Mouse (Mus musculus): Measurements from ENCODE around the gene Igsf9b. TPM values are rescaled to one million over a fixed set of nuclear protein-coding genes. Genes with fewer than 3 reads are reported as not detected.

Gene Igsf9b
- polyA plus RNA-seq, 1 experiment from 2014 or later = 3.6 TPM

DNA sequence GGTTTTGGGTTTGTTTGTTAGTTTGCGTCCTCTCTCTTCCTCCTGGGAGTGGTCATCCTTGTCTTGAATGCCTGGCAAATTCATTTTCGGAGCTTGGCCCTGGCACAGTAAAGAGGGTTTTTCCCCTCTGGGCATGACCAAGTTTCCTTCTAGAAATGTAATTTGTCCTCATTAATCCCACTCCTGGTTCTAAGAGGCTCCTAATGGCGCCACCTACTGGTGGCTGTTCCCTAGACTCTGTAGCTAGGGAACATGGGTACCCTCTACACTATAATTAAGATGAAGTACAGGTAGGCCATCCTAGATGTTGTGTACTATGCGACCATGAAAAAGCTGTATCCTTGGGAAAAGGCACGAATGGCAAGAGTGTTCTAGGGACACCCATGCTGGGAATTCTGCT lies 11.6 kb upstream of the Igsf9b start:
- Histone ChIP-seq H3K27ac (ENCODE audit: low read depth, low read length) (no peak overlapping the region), H3K4me3 (ENCODE audit: low read depth, low read length) (no peak overlapping the region), H3K36me3 (ENCODE audit: control insufficient read depth, insufficient read depth) (no peaks in the 10 kb centered on the region), H3K27me3 (replicated peaks; ENCODE audit: control insufficient read depth, insufficient read depth, low read length) (no peaks in the 10 kb centered on the region), H3K4me1 (replicated peaks; ENCODE audit: control insufficient read depth, insufficient read depth, low read length) (no peaks in the 10 kb centered on the region), H3K9me3 (ENCODE audit: control insufficient read depth) (no peaks in the 10 kb centered on the region), H3K9ac (ENCODE audit: low read depth, low read length) (no peak overlapping the region), H3K4me2 (replicated peaks; ENCODE audit: low read depth) (no peak overlapping the region)
- ATAC-seq = no peak
- 41% methylated on average over 5 of the region's 5 CpGs for WGBS
- peak; percentile 66 for TF ChIP-seq CTCF (IDR thresholded peaks at IDR 0.05; ENCODE audit: low read depth)

DNA sequence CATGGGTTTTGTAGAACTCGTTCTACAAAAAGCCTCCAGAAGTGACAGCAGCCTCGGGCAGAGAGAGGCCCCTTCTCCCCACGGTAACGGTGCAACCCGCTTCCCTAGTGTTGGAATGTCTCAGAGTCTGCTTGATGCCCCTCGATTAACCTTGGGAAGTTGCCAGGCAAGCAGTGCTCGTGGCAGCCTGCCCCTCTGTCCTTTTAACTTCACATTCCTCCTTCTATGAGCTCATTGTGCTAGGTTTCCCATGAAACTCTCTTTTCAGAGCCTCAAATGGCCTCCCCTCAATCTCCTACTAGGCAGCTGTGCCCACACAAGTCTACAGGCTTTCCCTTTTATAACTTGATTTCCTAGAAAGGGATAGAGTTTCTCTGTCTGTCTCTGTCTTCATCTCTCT lies 10.6 kb upstream of the Igsf9b start:
- ATAC-seq = no peak
- no peak overlapping the region for H3K27ac ChIP-seq (ENCODE audit: low read depth, low read length)
- H3K9ac ChIP-seq (ENCODE audit: low read depth, low read length) = no peak overlapping the region
- H3K27me3 ChIP-seq (replicated peaks; ENCODE audit: control insufficient read depth, insufficient read depth, low read length) = no peaks in the 10 kb centered on the region
- no peak for TF ChIP-seq CTCF (IDR thresholded peaks at IDR 0.05; ENCODE audit: low read depth)
- H3K4me1 ChIP-seq (replicated peaks; ENCODE audit: control insufficient read depth, insufficient read depth, low read length) = no peaks in the 10 kb centered on the region
- H3K36me3 ChIP-seq (ENCODE audit: control insufficient read depth, insufficient read depth) = no peaks in the 10 kb centered on the region
- H3K4me2 ChIP-seq (replicated peaks; ENCODE audit: low read depth) = no peak overlapping the region
- no peak overlapping the region for H3K4me3 ChIP-seq (ENCODE audit: low read depth, low read length)
- WGBS = 44% methylated on average over 7 of the region's 7 CpGs
- no peaks in the 10 kb centered on the region for H3K9me3 ChIP-seq (ENCODE audit: control insufficient read depth)

- H3K9ac ChIP-seq (ENCODE audit: low read depth, low read length) = no peak overlapping the region
- no peak for ATAC-seq
- no peaks in the 10 kb centered on the region for H3K36me3 ChIP-seq (ENCODE audit: control insufficient read depth, insufficient read depth)
- H3K27ac ChIP-seq (ENCODE audit: low read depth, low read length) = no peak overlapping the region
- 41% methylated on average over 7 of the region's 7 CpGs for WGBS
- H3K4me1 ChIP-seq (replicated peaks; ENCODE audit: control insufficient read depth, insufficient read depth, low read length) = no peaks in the 10 kb centered on the region
- TF ChIP-seq CTCF (IDR thresholded peaks at IDR 0.05; ENCODE audit: low read depth) = no peak
- H3K4me2 ChIP-seq (replicated peaks; ENCODE audit: low read depth) = no peak overlapping the region
- no peaks in the 10 kb centered on the region for H3K9me3 ChIP-seq (ENCODE audit: control insufficient read depth)
- H3K4me3 ChIP-seq (ENCODE audit: low read depth, low read length) = no peak overlapping the region
- H3K27me3 ChIP-seq (replicated peaks; ENCODE audit: control insufficient read depth, insufficient read depth, low read length) = no peaks in the 10 kb centered on the region
These were observed 9.3 kb upstream of the Igsf9b start for GRCm38 (mm10) chr9:27289543-27290308.

GRCm38 (mm10) chr9:27294380-27294779 lies 4.6 kb upstream of the Igsf9b start:
- H3K4me2 ChIP-seq (replicated peaks; ENCODE audit: low read depth) = no peak overlapping the region
- H3K36me3 ChIP-seq (ENCODE audit: control insufficient read depth, insufficient read depth) = no peaks in the 10 kb centered on the region
- no peak overlapping the region for H3K4me3 ChIP-seq (ENCODE audit: low read depth, low read length)
- no peaks in the 10 kb centered on the region for H3K9me3 ChIP-seq (ENCODE audit: control insufficient read depth)
- peaks cover 14% of the 10 kb centered on the region; the same call in 1 of the 2 replicates for H3K27me3 ChIP-seq (replicated peaks; ENCODE audit: control insufficient read depth, insufficient read depth, low read length)
- no peak for ATAC-seq
- TF ChIP-seq CTCF (IDR thresholded peaks at IDR 0.05; ENCODE audit: low read depth) = no peak
- WGBS = 71% methylated on average over 4 of the region's 4 CpGs
- no peak overlapping the region for H3K27ac ChIP-seq (ENCODE audit: low read depth, low read length)
- H3K4me1 ChIP-seq (replicated peaks; ENCODE audit: control insufficient read depth, insufficient read depth, low read length) = no peaks in the 10 kb centered on the region
- H3K9ac ChIP-seq (ENCODE audit: low read depth, low read length) = no peak overlapping the region

GRCm38 (mm10) chr9:27299286-27300187 lies 533 bp downstream of the Igsf9b start:
- Histone ChIP-seq H3K27me3 (replicated peaks; ENCODE audit: control insufficient read depth, insufficient read depth, low read length) (peaks cover 29% of the 10 kb centered on the region; the same call in 1 of the 2 replicates), H3K4me1 (replicated peaks; ENCODE audit: control insufficient read depth, insufficient read depth, low read length) (no peaks in the 10 kb centered on the region), H3K36me3 (ENCODE audit: control insufficient read depth, insufficient read depth) (no peaks in the 10 kb centered on the region), H3K9me3 (ENCODE audit: control insufficient read depth) (no peaks in the 10 kb centered on the region), H3K4me2 (replicated peaks; ENCODE audit: low read depth) (peak overlapping the region; percentile 93), H3K9ac (ENCODE audit: low read depth, low read length) (0 out of 2 replicates have a peak overlapping the region, but pooled peaks have one; percentile 31), H3K4me3 (ENCODE audit: low read depth, low read length) (peak overlapping the region; percentile 59), H3K27ac (ENCODE audit: low read depth, low read length) (no peak overlapping the region; the same call in 1 of the 2 replicates)
- under 1% methylated on average over 68 of the region's 68 CpGs for WGBS
- ATAC-seq = peak; percentile 17; the same call in 1 of the 2 replicates
- TF ChIP-seq CTCF (IDR thresholded peaks at IDR 0.05; ENCODE audit: low read depth) = no peak

DNA sequence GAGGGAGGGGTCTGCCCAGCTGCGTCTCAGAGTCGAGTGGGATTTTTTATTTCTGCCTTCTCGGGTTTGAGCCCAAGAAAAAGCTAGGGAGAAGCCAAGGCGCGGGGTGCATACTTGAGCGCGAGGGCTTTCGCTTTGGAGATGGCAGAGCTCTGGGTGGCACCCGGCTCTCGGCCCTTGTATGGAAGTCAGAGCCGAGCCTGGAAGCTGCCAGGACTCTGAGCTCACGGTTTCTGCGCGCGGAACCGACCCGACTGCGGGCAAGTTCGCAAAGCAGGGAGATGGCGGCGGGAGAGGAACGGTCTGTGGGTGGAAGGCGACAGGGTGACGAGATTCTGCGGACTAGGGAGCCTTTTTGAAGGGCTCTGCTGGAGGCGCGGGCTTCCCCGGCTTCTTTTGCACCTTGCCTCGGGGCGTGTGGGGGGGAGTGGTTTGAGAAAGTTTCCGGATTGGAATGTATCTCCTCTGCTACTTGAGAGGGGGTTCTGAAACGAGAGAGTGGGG lies 1.2 kb downstream of the Igsf9b start:
- no peak for TF ChIP-seq CTCF (IDR thresholded peaks at IDR 0.05; ENCODE audit: low read depth)
- H3K27me3 ChIP-seq (replicated peaks; ENCODE audit: control insufficient read depth, insufficient read depth, low read length) = peaks cover 28% of the 10 kb centered on the region; the same call in 1 of the 2 replicates
- no peaks in the 10 kb centered on the region for H3K9me3 ChIP-seq (ENCODE audit: control insufficient read depth)
- under 1% methylated on average over 32 of the region's 32 CpGs for WGBS
- H3K9ac ChIP-seq (ENCODE audit: low read depth, low read length) = 0 out of 2 replicates have a peak overlapping the region, but pooled peaks have one; percentile 31
- no peaks in the 10 kb centered on the region for H3K4me1 ChIP-seq (replicated peaks; ENCODE audit: control insufficient read depth, insufficient read depth, low read length)
- H3K36me3 ChIP-seq (ENCODE audit: control insufficient read depth, insufficient read depth) = no peaks in the 10 kb centered on the region
- no peak overlapping the region; the same call in 1 of the 2 replicates for H3K27ac ChIP-seq (ENCODE audit: low read depth, low read length)
- no peak for ATAC-seq
- H3K4me2 ChIP-seq (replicated peaks; ENCODE audit: low read depth) = peak overlapping the region; percentile 93
- peak overlapping the region; percentile 59 for H3K4me3 ChIP-seq (ENCODE audit: low read depth, low read length)
